Mouse (Mus musculus): Measurements from ENCODE around the gene Cops8. TPM values are rescaled to one million over a fixed set of nuclear protein-coding genes. Genes with fewer than 3 reads are reported as not detected.

Cops8 gene
- polyA plus RNA-seq, 1 experiment from 2014 or later, result 160 TPM

- H3K36me3 ChIP-seq, result no peaks in the 10 kb centered on the region
- H3K9me3 ChIP-seq, result no peaks in the 10 kb centered on the region
- H3K4me2 ChIP-seq, result no peak overlapping the region
- H3K4me3 ChIP-seq, result no peak overlapping the region
- 65% methylated on average over 16 of the region's 16 CpGs for WGBS
- no peaks in the 10 kb centered on the region for H3K27me3 ChIP-seq
- H3K27ac ChIP-seq, result peak overlapping the region; percentile 39
- H3K9ac ChIP-seq, result no peak overlapping the region
- H3K4me1 ChIP-seq, result peaks cover 33% of the 10 kb centered on the region
- ATAC-seq (ENCODE audit: insufficient number of reproducible peaks, low FRiP score, low TSS enrichment, low read depth), result no peak
Measured at GRCm38 (mm10) chr1:90656492-90657245, 53.9 kb downstream of the Cops8 start.

- ATAC-seq (ENCODE audit: insufficient number of reproducible peaks, low FRiP score, low TSS enrichment, low read depth), result no peak
- peak overlapping the region; percentile 39 for H3K27ac ChIP-seq
Measured at GRCm38 (mm10) chr1:90657292-90658050, 54.7 kb downstream of the Cops8 start.

GRCm38 (mm10) chr1:90658581-90658980 lies 55.8 kb downstream of the Cops8 start:
- peak overlapping the region; percentile 30; the same call in 1 of the 2 replicates for H3K27ac ChIP-seq
- ATAC-seq (ENCODE audit: insufficient number of reproducible peaks, low FRiP score, low TSS enrichment, low read depth), result no peak
- no peak overlapping the region for H3K4me2 ChIP-seq
- no peaks in the 10 kb centered on the region for H3K36me3 ChIP-seq
- no peak overlapping the region for H3K4me3 ChIP-seq
- no peaks in the 10 kb centered on the region for H3K27me3 ChIP-seq
- 78% methylated on average over 3 of the region's 3 CpGs for WGBS
- H3K4me1 ChIP-seq, result peaks cover 46% of the 10 kb centered on the region
- no peaks in the 10 kb centered on the region for H3K9me3 ChIP-seq
- no peak overlapping the region for H3K9ac ChIP-seq

More at GRCm38 (mm10) chr1:90657292-90658050, 54.7 kb downstream of the Cops8 start:
- no peak overlapping the region for H3K9ac ChIP-seq
- H3K27me3 ChIP-seq, result no peaks in the 10 kb centered on the region
- WGBS, result 73% methylated on average over 10 of the region's 10 CpGs
- no peak overlapping the region for H3K4me2 ChIP-seq
- H3K4me1 ChIP-seq, result peaks cover 37% of the 10 kb centered on the region
- H3K36me3 ChIP-seq, result no peaks in the 10 kb centered on the region
- no peak overlapping the region for H3K4me3 ChIP-seq
- H3K9me3 ChIP-seq, result no peaks in the 10 kb centered on the region

- WGBS, result 82% methylated on average over 7 of the region's 7 CpGs
- no peak overlapping the region for H3K27ac ChIP-seq
- no peak for ATAC-seq (ENCODE audit: insufficient number of reproducible peaks, low FRiP score, low TSS enrichment, low read depth)
- H3K9ac ChIP-seq, result no peak overlapping the region
- H3K4me2 ChIP-seq, result no peak overlapping the region
- H3K27me3 ChIP-seq, result no peaks in the 10 kb centered on the region
- no peak overlapping the region for H3K4me3 ChIP-seq
- peaks cover 40% of the 10 kb centered on the region for H3K4me1 ChIP-seq
- H3K36me3 ChIP-seq, result no peaks in the 10 kb centered on the region
- H3K9me3 ChIP-seq, result no peaks in the 10 kb centered on the region
Measured at GRCm38 (mm10) chr1:90660150-90660549, 57.4 kb downstream of the Cops8 start.

- Histone ChIP-seq H3K27me3 (no peaks in the 10 kb centered on the region), H3K4me3 (no peak overlapping the region), H3K4me2 (peak overlapping the region; percentile 7; the same call in 1 of the 2 replicates), H3K9ac (no peak overlapping the region), H3K36me3 (no peaks in the 10 kb centered on the region), H3K27ac (peak overlapping the region; percentile 81), H3K4me1 (peaks cover 26% of the 10 kb centered on the region), H3K9me3 (no peaks in the 10 kb centered on the region)
- WGBS, result 25% methylated on average over 6 of the region's 6 CpGs
- peak; percentile 79 for ATAC-seq (ENCODE audit: insufficient number of reproducible peaks, low FRiP score, low TSS enrichment, low read depth)
Measured at GRCm38 (mm10) chr1:90662491-90662890, 59.7 kb downstream of the Cops8 start.

Other genes starting within 250 kb of the Cops8 start
- 183 and 219 TPM in 2 replicates for gene Col6a3, start 241.0 kb downstream of the Cops8 start, polyA plus RNA-seq (2015; fragmentation: Nextera tagmentation; extraction: Ambion mirVana)